ENCODE assay signal across 8 mouse cellular contexts in the genomic region with DNA sequence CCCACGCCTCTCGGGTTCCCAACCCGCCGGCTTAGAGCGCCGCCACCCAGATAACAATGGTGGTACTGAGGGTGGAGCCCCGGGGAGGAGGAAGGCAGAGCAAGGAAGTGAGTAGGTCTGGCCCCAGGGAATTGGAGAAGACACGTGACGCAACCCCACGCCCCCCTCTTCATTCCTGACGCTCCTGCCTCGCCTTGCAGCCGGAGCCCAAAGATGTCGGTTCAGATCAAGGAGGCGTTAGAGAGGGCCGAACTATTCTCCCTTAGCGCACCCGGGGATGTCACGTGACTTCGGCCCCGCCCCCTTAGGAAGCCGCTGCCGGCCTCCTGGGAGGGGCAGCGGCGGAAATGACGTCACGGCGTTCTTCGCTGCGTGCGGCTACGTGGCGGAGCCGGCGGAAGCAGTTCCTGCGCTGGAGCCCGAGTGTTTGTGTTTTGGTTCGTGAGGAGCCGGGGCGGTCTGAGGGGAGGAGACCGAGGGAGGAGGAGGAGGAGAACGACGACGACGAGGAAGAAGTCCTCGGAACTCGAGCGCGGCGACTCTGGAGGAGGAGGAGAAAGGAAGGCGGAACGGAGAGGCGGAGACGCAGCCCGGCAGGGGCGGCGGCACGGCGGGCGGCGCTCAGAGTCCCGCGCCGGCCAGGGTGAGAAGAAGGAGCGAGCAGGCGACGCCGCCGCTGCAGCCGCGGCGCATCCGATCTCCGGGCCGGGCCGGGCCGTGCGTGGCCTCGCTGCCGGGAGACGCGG. TPM values are rescaled to one million over a fixed set of nuclear protein-coding genes. Genes with fewer than 3 reads are reported as not detected.
DNase-seq lines count a peak whose midpoint lies in the region; ATAC-seq lines count a peak whose summit lies in the region.

TSS of gene Rab5a (plus strand) at position 377 of the 746 bp plus-strand sequence.

- peak; percentile 90 to 94 for ATAC-seq in hematopoietic stem cell, adult 5-6 weeks (replicated peaks in 1 of 2; ENCODE audit: insufficient read depth in 1 of 2, low FRiP score in 2 of 2, low TSS enrichment in 1 of 2, low read depth in 1 of 2, poor library complexity in 2 of 2, severe bottlenecking in 2 of 2)
- ATAC-seq in lung, embryonic 16.5 days (ENCODE audit: low read depth) = peak; percentile 97

- H3K36me3 ChIP-seq in lung, embryonic 16.5 days (ENCODE audit: control insufficient read depth, insufficient read depth, low read length) = no peaks in the 10 kb centered on the region

- H3K4me3 ChIP-seq in lung, embryonic 16.5 days (ENCODE audit: low read length) = peak within 1 kb of the TSS; percentile 98

- H3K27ac ChIP-seq in lung, embryonic 16.5 days (ENCODE audit: low read length) = peak within 1 kb of the TSS; percentile 97

- DNase-seq in MEL-GATA-1-ER (ENCODE audit: extremely low read depth, low read depth) = peak; percentile 94
- DNase-seq in cerebellum, adult 8-10 months = peak; percentile 98
- DNase-seq in forelimb bud, embryonic 11.5 days (ENCODE audit: low read depth, low spot score) = peak; percentile 98
- peak; percentile 95 for DNase-seq in layer of hippocampus, adult 9-10 months (ENCODE audit: low spot score)
- DNase-seq in ovary, postnatal 10 days (ENCODE audit: low spot score) = peak; percentile 96
- DNase-seq in thymus, postnatal 10 days (ENCODE audit: low spot score in 2 of 2) = peak; percentile 99 to 100

- no peaks in the 10 kb centered on the region for H3K9me3 ChIP-seq in lung, embryonic 16.5 days (ENCODE audit: control insufficient read depth, low read length)

- 0% methylated on average over 71 of the region's 82 CpGs for WGBS in lung, embryonic 16.5 days

- peaks cover 15% of the 10 kb centered on the region for H3K4me1 ChIP-seq in lung, embryonic 16.5 days (replicated peaks; ENCODE audit: control insufficient read depth, insufficient read depth, low read length)

- peak within 1 kb of the TSS; percentile 98 for H3K9ac ChIP-seq in lung, embryonic 16.5 days (ENCODE audit: low read length)

- peak within 1 kb of the TSS; percentile 75 for H3K4me2 ChIP-seq in lung, embryonic 16.5 days (ENCODE audit: low read depth, low read length)

- H3K27me3 ChIP-seq in lung, embryonic 16.5 days (ENCODE audit: control insufficient read depth, insufficient read depth, low read depth, low read length) = no peaks in the 10 kb centered on the region

RNA-seq across cellular contexts. Expression of gene Rab5a, which starts in this region (rescaled TPM):
- total RNA-seq in hematopoietic stem cell, adult 5-6 weeks (2017) = 74.4 and 86.4 TPM in 2 replicates
- polyA plus RNA-seq in lung, embryonic 16.5 days (2015; fragmentation: Nextera tagmentation; extraction: Ambion mirVana) = 66.1 and 71.7 TPM in 2 replicates

Comparison
In these comparisons a context has a peak if more than half of its experiments do, and no peak if none do; other contexts are left out.
1. Peak in every context shown above with its lines: DNase-seq, ATAC-seq, H3K4me3 ChIP-seq and H3K27ac ChIP-seq.